Mouse (Mus musculus) cerebellum, adult 2 months (tissue): ENCODE data around the gene Krtap10-10. TPM values are rescaled to one million over a fixed set of nuclear protein-coding genes. Genes with fewer than 3 reads are reported as not detected.

Source experiments
- DNase-seq, 2 experiments: peaks; one replicate each; pipeline ENCODE4 v3.0.0; 2021
- H3K27ac ChIP-seq: fragments of 200-500 bp; 2 replicates; pipeline ENCODE4 v1.5.1; 2012; ENCODE audit warnings: low read length, control low read depth, inconsistent platforms; ENCODE audit not compliant: insufficient read depth
- H3K27me3 ChIP-seq: fragments of 200-500 bp; 2 replicates; pipeline ENCODE4 v1.6.1; 2012; ENCODE audit warnings: inconsistent platforms, mild to moderate bottlenecking, low read length, moderate library complexity; ENCODE audit not compliant: control insufficient read depth, insufficient read depth
- H3K4me1 ChIP-seq: fragments of 200-500 bp; 2 replicates; pipeline ENCODE4 v1.6.1; 2011; ENCODE audit warnings: low read length; ENCODE audit not compliant: control insufficient read depth, insufficient read depth
- H3K4me3 ChIP-seq: fragments of 200-500 bp; replicated peaks from 2 replicates; pipeline ENCODE3; 2011; ENCODE audit warnings: mild to moderate bottlenecking, low read depth, low read length, control low read depth; ENCODE audit not compliant: insufficient read depth
- CTCF ChIP-seq: fragments of 200-500 bp; IDR thresholded peaks from 2 replicates; pipeline ENCODE4 v1.5.1; 2011; ENCODE audit warnings: low read depth, mild to moderate bottlenecking, control low read depth, low read length, moderate library complexity, borderline replicate concordance; ENCODE audit not compliant: insufficient read depth
- POLR2A ChIP-seq: fragments of 200-500 bp; IDR thresholded peaks from 2 replicates; pipeline ENCODE4 v1.6.1; 2011; ENCODE audit warnings: low read length, control low read depth, borderline replicate concordance; ENCODE audit not compliant: insufficient read depth
- WGBS: fragments of 180-500 bp; shearing (Covaris S2); methylation state at CpG from one replicate; pipeline ENCODE4 v1.1.7; 2018; 5-methylcytosine and 5-hydroxymethylcytosine counted together
- polyA plus RNA-seq: library from polyadenylated mRNA; depleted of rRNA; stranded (reverse); fragments of >200 nt; gene quantifications from 2 replicates; pipeline ENCODE4 v1.2.3, GENCODE M21; 2012

Gene Krtap10-10
- polyA plus RNA-seq, 1 experiment, result not detected

DNA sequence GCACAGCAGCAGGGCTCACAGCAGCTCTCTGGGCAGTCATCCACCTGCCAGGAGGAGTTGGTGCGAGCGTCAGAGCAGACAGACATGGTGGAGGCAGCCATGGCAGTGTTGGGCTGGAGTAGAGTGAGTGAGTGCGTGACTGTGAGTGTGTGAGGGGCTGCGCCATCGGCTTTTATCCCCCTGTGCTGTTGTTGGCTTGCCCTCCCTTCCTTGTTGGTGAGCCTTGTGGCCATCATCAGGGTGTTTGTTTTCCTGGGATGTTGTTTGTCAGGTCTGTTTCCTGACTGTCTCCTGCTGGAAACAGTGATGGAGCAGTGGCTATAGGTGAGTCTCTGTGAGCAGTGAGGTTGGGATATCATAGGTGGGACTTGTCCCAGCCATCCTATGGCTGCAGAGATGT, 24.0 kb upstream of the Krtap10-10 start, which contains the start of gene Gm9507:
Gm9507 (minus strand) TSS at position 101 of the 400 bp plus-strand sequence.
- 59% methylated on average over 5 of the region's 5 CpGs for WGBS
- no peak within 1 kb of the TSS for H3K4me3 ChIP-seq
- no peak for DNase-seq
- H3K27me3 ChIP-seq, result no peaks in the 10 kb centered on the region
- TF ChIP-seq POLR2A, result no peak
- no peak for TF ChIP-seq CTCF
- no peaks in the 10 kb centered on the region for H3K4me1 ChIP-seq
- H3K27ac ChIP-seq, result no peak within 1 kb of the TSS

DNA sequence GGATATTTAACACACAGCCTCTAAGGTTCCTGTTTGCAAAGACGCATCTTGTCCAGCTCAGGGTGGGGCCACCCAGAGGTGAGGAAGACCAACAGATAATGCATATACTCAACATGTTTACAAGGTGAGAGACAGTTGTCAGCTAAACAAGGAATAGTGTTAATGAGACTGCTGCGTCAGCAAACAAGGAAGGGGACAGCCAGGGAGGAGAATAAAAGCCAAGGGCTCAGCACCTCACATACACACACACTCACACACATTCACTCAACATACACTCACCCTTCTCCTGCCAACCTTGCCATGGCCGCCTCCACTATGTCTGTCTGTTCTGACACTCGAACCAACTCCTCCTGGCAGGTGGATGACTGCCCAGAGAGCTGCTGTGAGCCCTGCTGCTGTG, 21.4 kb upstream of the Krtap10-10 start, which contains the start of gene Gm2696:
Gm2696 (plus strand) TSS at position 301 of the 400 bp plus-strand sequence.
- no peak within 1 kb of the TSS for H3K27ac ChIP-seq
- H3K27me3 ChIP-seq, result no peaks in the 10 kb centered on the region
- no peak within 1 kb of the TSS for H3K4me3 ChIP-seq
- TF ChIP-seq CTCF (no peak), POLR2A (no peak)
- WGBS, result 42% methylated on average over 4 of the region's 4 CpGs
- H3K4me1 ChIP-seq, result no peaks in the 10 kb centered on the region
- DNase-seq, result no peak

DNA sequence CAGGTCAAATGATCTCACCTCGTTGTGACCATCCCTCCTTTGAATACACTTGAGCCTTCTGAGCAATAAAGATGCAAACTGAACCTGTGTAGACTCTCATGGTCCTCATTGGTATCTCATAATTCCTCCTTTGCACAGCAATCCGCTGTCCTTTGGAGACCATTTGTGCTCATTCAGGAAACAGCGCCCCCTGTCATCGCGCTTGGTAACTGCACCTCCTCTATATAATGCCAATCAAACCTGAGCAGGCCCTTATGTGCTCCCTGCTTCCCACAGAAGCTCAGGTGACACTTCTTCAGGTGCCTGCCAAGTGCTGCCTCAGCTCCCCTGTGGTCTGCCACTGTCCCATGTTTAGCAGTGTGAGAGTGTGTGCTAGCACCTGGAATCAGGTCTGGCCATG, 20.2 kb upstream of the Krtap10-10 start:
- WGBS, result 40% methylated on average over 5 of the region's 5 CpGs
- no peak for TF ChIP-seq POLR2A
- TF ChIP-seq CTCF, result 0 out of 2 replicates have a peak, but pooled peaks have one; percentile 5
- H3K4me3 ChIP-seq, result no peak overlapping the region
- DNase-seq, result no peak
- H3K27ac ChIP-seq, result no peak overlapping the region
- no peaks in the 10 kb centered on the region for H3K27me3 ChIP-seq
- no peaks in the 10 kb centered on the region for H3K4me1 ChIP-seq

DNA sequence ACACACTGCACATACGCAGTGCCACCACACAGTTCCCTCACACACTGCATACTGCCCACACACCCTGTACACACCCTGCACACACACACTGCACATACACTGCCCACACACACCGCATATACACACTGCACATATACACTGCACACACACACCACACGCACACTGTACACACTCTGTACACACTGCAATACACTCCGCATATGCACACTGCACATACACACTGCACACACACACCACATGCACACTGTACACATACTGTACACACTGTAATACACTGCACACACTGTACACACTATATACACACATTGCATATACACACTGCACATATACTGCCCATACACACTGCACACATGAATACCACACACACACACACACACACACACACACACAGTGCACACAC, 17.2 kb upstream of the Krtap10-10 start:
- 98% methylated on average over 4 of the region's 4 CpGs for WGBS
- H3K27me3 ChIP-seq, result no peaks in the 10 kb centered on the region
- no peak for TF ChIP-seq POLR2A
- no peak for DNase-seq
- no peak overlapping the region for H3K4me3 ChIP-seq
- no peaks in the 10 kb centered on the region for H3K4me1 ChIP-seq
- no peak overlapping the region for H3K27ac ChIP-seq

DNA sequence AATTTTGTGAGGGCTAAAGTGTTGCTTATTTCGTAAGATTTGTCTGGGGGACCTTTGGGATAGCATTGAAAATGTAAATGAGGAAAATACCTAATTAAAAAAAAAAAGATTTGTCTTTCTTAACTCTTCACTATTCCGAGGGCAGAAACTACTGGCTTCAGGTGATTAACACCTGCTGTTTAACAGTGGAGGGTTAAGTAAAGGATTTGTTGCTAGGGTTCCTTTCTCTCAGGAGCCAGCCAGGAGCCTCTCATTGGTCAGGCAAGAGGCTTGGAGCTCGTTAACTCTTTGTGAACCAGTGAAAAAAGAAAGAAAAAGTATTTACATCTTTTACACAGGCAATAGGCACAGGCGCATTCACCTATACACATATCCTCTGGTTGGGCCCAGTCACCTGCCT, 16.5 kb upstream of the Krtap10-10 start:
- no peaks in the 10 kb centered on the region for H3K4me1 ChIP-seq
- no peaks in the 10 kb centered on the region for H3K27me3 ChIP-seq
- no peak overlapping the region for H3K4me3 ChIP-seq
- no peak for DNase-seq
- 53% methylated on average over 4 of the region's 4 CpGs for WGBS
- no peak for TF ChIP-seq CTCF
- TF ChIP-seq POLR2A, result no peak
- H3K27ac ChIP-seq, result no peak overlapping the region

DNA sequence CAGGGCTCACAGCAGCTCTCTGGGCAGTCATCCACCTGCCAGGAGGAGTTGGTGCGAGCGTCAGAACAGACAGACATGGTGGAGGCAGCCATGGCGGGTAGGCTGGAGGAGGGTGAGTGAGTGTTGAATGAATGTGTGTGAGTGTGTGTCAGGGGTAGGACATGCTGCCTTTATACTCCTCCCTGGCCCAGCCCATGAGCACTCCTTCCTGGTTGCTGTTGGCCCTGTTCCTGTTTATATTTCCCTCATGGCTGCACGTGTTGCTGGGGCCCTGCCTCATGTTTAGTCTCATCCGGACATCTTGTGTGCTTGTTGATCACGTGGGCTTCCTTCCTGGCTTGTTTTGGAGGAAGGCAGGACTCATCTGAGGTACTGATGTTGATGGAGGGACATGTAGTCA, 8.8 kb upstream of the Krtap10-10 start, which contains the start of gene Krtap10-4:
Krtap10-4 (minus strand) TSS at position 145 of the 400 bp plus-strand sequence.
- Histone ChIP-seq H3K27ac (no peak within 1 kb of the TSS), H3K4me1 (no peaks in the 10 kb centered on the region), H3K27me3 (no peaks in the 10 kb centered on the region), H3K4me3 (no peak within 1 kb of the TSS)
- DNase-seq, result no peak
- TF ChIP-seq CTCF (no peak), POLR2A (no peak)
- 52% methylated on average over 6 of the region's 6 CpGs for WGBS

DNA sequence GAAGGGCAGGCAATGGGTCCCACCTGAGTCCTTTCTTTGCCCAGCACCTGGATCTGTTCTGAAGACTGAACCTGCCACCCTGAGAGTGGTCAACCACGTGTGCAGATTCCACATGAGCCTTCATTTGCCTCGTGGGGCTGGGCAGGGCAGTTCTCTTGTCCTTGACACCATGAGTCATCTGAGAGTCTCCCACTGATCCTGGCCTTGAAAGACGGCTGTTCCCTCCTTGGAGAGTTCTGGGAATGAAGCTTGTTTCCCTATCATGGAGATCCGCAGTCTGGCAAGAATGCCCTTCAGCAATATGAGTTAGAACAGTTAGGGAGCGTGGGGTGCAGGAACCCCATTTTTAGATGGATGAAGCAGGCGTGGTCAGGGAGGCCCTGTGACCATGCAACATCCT, 3.3 kb downstream of the Krtap10-10 start:
- no peak for DNase-seq
- no peaks in the 10 kb centered on the region for H3K27me3 ChIP-seq
- H3K27ac ChIP-seq, result no peak overlapping the region
- TF ChIP-seq CTCF, result no peak
- no peak for TF ChIP-seq POLR2A
- WGBS, result 73% methylated on average over 6 of the region's 6 CpGs
- no peaks in the 10 kb centered on the region for H3K4me1 ChIP-seq
- H3K4me3 ChIP-seq, result no peak overlapping the region

DNA sequence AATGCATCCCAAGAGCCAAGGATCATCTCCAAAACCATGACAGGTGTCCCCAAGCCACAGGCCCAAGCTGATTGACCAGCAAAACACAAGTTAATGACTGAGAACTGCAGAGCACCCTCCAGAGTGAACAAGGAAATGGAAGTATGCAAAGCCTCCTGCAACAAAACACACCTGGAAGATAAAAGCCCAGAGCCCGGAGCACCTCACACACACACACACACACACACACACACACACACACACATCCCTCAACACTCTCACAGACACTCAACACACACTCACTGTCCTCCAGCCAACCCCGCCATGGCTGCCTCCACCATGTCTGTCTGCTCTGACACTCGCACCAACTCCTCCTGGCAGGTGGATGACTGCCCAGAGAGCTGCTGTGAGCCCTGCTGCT, 10.8 kb downstream of the Krtap10-10 start, which contains the start of gene Gm36176:
Gm36176 (plus strand) TSS at position 301 of the 400 bp plus-strand sequence.
- WGBS, result 69% methylated on average over 2 of the region's 3 CpGs
- Histone ChIP-seq H3K4me3 (no peak within 1 kb of the TSS), H3K4me1 (no peaks in the 10 kb centered on the region), H3K27me3 (no peaks in the 10 kb centered on the region), H3K27ac (no peak within 1 kb of the TSS)
- no peak for TF ChIP-seq POLR2A
- no peak for TF ChIP-seq CTCF
- DNase-seq, result no peak
